Mouse (Mus musculus) forebrain, embryonic 11.5 days (tissue): Measurements from ENCODE around the gene Ptgfrn. TPM values are rescaled to one million over a fixed set of nuclear protein-coding genes. Genes with fewer than 3 reads are reported as not detected.
A peak's percentile ranks its signal among the peaks of the same experiment; 100 is the strongest.

Experiments
- ATAC-seq: fragments of 200-750 bp; cut with Nextera tagmentation; replicated peaks from 2 replicates; pipeline ENCODE4 v1.8.0; 2017; ENCODE audit warnings: moderate TSS enrichment; ENCODE audit not compliant: low FRiP score
- DNase-seq: peaks from one replicate; pipeline ENCODE4 v3.0.0-alpha.2; 2017; ENCODE audit warnings: low spot score
- H3K27ac ChIP-seq: fragments of 300-500 bp; sonication (generic); 2 replicates; pipeline ENCODE4 v1.5.1; 2014; ENCODE audit warnings: low read depth, low read length
- H3K27me3 ChIP-seq: fragments of 300-500 bp; sonication (generic); 2 replicates; pipeline ENCODE4 v1.6.1; 2014; ENCODE audit warnings: mild to moderate bottlenecking, low read length, mixed read lengths; ENCODE audit not compliant: control insufficient read depth, insufficient read depth
- H3K36me3 ChIP-seq: fragments of 300-500 bp; sonication (generic); 2 replicates; pipeline ENCODE4 v1.6.1; 2014; ENCODE audit warnings: mild to moderate bottlenecking, low read length, moderate library complexity, mixed read lengths; ENCODE audit not compliant: control insufficient read depth, insufficient read depth
- H3K4me1 ChIP-seq: fragments of 300-500 bp; sonication (generic); replicated peaks from 2 replicates; pipeline ENCODE4 v1.6.1; 2014; ENCODE audit warnings: low read length, mixed read lengths; ENCODE audit not compliant: control insufficient read depth, insufficient read depth
- H3K4me2 ChIP-seq: fragments of 300-500 bp; sonication (generic); 2 replicates; pipeline ENCODE4 v1.6.1; 2014; ENCODE audit warnings: low read depth, mild to moderate bottlenecking, low read length, moderate library complexity, mixed read lengths; ENCODE audit not compliant: severe bottlenecking
- H3K4me3 ChIP-seq: fragments of 300-500 bp; sonication (generic); 2 replicates; pipeline ENCODE4 v1.5.1; 2014; ENCODE audit warnings: low read depth, low read length
- H3K9ac ChIP-seq: fragments of 300-500 bp; sonication (generic); 2 replicates; pipeline ENCODE4 v1.6.1; 2014; ENCODE audit warnings: low read length
- H3K9me3 ChIP-seq: fragments of 300-500 bp; sonication (generic); 2 replicates; pipeline ENCODE4 v1.6.1; 2016; ENCODE audit warnings: low read length, mixed read lengths; ENCODE audit not compliant: control insufficient read depth
- WGBS: fragments of 180-500 bp; shearing (Covaris S2); extraction: QIAGEN DNeasy Blood & Tissue Kit; methylation state at CpG from one replicate; pipeline ENCODE4 v1.1.7; 2014; 5-methylcytosine and 5-hydroxymethylcytosine counted together
- polyA plus RNA-seq: library from polyadenylated mRNA; unstranded; fragments of >200 nt; fragmentation: Nextera tagmentation; extraction: Ambion mirVana; gene quantifications from 2 replicates; pipeline ENCODE4 v1.2.1, GENCODE M21; 2014

Gene Ptgfrn
- polyA plus RNA-seq, 1 experiment from 2014 or later: 5.3 TPM

DNA sequence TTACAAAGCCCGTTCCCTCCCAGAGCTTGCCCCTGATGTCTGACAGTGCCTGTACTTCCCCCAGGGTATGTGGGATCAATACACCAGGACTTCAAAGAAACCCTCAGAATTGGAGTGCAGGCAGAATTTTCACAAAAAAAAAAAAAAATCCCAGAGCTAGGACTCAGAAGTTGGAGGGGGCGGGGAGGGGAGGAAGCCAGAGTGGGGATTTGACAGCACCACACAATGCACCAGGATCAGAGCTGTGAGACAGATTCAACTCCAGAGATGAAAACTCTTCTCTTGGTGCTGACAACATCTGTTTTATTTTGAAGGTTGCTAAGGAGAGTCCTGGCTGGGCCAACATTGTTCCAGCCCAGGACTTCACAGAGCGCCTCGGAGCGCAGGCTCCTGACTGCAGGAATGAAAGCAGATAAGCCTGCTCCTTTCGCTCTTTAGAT lies 39.3 kb downstream of the Ptgfrn start:
- H3K9me3 ChIP-seq: no peaks in the 10 kb centered on the region
- H3K4me3 ChIP-seq: no peak overlapping the region
- peak overlapping the region; percentile 16; the same call in 1 of the 2 replicates for H3K9ac ChIP-seq
- 12% methylated on average over 6 of the region's 6 CpGs for WGBS
- peaks cover 34% of the 10 kb centered on the region for H3K4me1 ChIP-seq
- H3K36me3 ChIP-seq: no peaks in the 10 kb centered on the region; the same call in 1 of the 2 replicates
- H3K27ac ChIP-seq: peak overlapping the region; percentile 92
- H3K4me2 ChIP-seq: no peak overlapping the region
- DNase-seq (peak; percentile 72), ATAC-seq (peak; percentile 86)
- H3K27me3 ChIP-seq: no peaks in the 10 kb centered on the region

DNA sequence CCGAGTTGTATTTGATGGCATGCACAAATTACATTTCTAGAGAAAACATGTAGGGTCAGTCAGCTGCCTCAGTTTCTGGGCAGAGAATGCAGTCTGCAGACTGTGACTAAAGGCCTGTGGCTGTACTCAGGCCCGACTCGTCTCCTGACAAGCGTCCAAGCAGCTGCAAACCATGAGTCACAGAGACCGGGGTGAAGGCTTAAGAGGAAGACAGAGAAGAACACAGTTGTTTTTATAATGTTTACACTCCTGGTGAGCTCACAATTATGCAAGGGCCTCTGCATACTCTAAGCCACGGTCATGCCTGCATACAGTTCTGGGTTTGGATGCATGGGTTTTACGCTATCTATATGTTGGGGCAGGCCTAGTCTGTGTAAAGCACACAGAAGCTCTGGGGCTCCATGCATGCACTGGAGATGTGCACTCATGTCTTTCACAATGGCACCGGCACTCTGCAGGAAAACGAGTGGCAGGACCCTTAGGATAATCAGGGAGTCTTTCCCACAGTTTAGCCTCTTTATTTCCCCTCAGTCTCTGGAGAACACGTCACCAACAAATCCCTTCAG lies 39.8 kb downstream of the Ptgfrn start:
- WGBS: 18% methylated on average over 10 of the region's 10 CpGs

DNA sequence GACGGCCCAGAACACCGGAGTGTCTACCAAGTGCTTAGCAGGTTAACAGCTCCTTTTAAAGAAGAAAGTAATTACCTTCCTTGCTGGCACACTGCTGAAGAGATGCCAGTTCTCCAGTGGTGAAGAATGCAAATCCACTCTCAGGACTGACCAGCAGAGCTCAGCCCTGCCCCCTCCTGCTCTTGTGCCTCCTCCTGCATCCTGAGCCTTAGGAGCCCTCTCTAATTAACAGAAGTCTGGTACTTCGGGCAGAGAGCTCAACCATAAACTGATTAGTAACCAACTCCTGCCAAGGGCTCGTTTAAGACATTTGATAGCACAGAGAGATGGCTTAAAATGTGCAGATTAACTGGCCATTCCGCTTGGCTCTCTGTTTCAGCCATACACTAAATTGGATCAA lies 41.4 kb downstream of the Ptgfrn start:
- H3K4me3 ChIP-seq: no peak overlapping the region
- peak; percentile 62 for ATAC-seq
- no peaks in the 10 kb centered on the region for H3K9me3 ChIP-seq
- peak overlapping the region; percentile 92; the same call in 1 of the 2 replicates for H3K27ac ChIP-seq
- H3K9ac ChIP-seq: no peak overlapping the region
- no peaks in the 10 kb centered on the region for H3K27me3 ChIP-seq
- DNase-seq: no peak
- WGBS: 21% methylated on average over 5 of the region's 5 CpGs
- H3K4me1 ChIP-seq: peaks cover 34% of the 10 kb centered on the region
- no peak overlapping the region for H3K4me2 ChIP-seq
- H3K36me3 ChIP-seq: no peaks in the 10 kb centered on the region

More for the DNA sequence above, 39.8 kb downstream of the Ptgfrn start:
- H3K36me3 ChIP-seq: no peaks in the 10 kb centered on the region; the same call in 1 of the 2 replicates
- H3K27ac ChIP-seq: peak overlapping the region; percentile 92
- peak; percentile 49; the same call in 1 of the 2 replicates for ATAC-seq
- H3K9me3 ChIP-seq: no peaks in the 10 kb centered on the region
- H3K9ac ChIP-seq: peak overlapping the region; percentile 16; the same call in 1 of the 2 replicates
- H3K4me2 ChIP-seq: 0 out of 2 replicates have a peak overlapping the region, but pooled peaks have one; percentile 26
- H3K27me3 ChIP-seq: no peaks in the 10 kb centered on the region
- no peak for DNase-seq
- peaks cover 34% of the 10 kb centered on the region for H3K4me1 ChIP-seq
- no peak overlapping the region for H3K4me3 ChIP-seq

DNA sequence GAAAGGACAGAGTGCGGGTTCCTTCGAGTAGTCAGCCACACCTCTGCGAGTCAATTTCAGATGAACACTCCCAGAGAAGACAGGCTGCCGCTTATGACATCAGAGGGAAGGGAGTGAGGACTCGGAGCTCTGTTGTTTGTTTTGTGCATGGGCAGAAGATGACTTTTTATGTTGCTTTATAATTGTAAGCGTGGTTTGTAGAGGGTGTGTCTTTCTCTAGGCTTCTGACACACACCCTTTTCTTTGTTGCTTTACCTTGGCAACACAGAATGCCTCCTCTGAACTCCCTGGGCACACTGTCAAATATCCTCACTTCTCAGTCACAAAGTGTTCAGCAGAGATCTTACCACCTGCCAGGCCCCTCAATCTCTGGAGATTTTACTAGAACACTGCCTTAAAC lies 43.9 kb downstream of the Ptgfrn start:
- H3K27ac ChIP-seq: no peak overlapping the region

DNA sequence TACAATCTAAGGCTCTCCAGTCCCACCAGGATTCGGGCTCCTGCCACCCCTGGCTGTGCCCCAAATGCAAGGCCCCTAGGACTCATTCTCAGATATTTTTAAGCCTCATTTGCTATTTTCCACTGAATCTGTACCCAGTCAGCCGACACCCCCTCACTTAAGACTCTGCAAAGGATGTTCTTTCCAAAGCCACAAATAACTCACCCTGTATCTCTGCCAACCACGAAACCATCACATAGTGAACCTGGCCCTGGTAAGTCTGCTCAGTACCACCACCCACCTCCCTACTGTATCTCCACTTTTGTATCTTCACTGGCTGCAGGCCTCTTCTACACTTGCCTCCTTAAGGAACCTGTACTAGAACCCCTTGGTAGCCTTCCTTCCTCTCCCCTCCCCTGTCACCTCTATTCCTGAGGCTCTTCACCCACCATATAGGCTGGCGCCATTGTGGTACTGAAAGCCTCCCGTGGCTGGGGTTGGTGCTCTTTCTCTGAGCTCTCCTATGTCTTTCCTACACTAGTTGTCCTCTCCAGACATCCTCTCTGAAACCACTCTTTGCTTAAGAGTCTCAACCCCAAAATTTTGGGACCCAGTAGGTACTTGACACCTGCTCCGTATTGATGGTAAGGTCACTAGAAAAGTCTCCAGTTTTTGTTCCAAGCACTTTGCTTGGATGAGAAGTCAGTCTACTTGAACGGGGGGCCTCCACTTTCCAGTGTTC lies 48.1 kb downstream of the Ptgfrn start:
- Histone ChIP-seq H3K9me3 (no peaks in the 10 kb centered on the region), H3K4me1 (no peaks in the 10 kb centered on the region), H3K4me2 (no peak overlapping the region), H3K27ac (no peak overlapping the region), H3K27me3 (no peaks in the 10 kb centered on the region), H3K36me3 (no peaks in the 10 kb centered on the region; the same call in 1 of the 2 replicates), H3K4me3 (no peak overlapping the region), H3K9ac (no peak overlapping the region)
- ATAC-seq (no peak), DNase-seq (no peak)
- WGBS: 96% methylated on average over 7 of the region's 7 CpGs

More for the DNA sequence above, 43.9 kb downstream of the Ptgfrn start:
- Histone ChIP-seq H3K9me3 (no peaks in the 10 kb centered on the region), H3K27me3 (no peaks in the 10 kb centered on the region), H3K9ac (no peak overlapping the region), H3K4me2 (no peak overlapping the region), H3K36me3 (no peaks in the 10 kb centered on the region), H3K4me1 (peaks cover 23% of the 10 kb centered on the region), H3K4me3 (no peak overlapping the region)
- ATAC-seq (no peak), DNase-seq (no peak)
- WGBS: 83% methylated on average over 6 of the region's 6 CpGs

DNA sequence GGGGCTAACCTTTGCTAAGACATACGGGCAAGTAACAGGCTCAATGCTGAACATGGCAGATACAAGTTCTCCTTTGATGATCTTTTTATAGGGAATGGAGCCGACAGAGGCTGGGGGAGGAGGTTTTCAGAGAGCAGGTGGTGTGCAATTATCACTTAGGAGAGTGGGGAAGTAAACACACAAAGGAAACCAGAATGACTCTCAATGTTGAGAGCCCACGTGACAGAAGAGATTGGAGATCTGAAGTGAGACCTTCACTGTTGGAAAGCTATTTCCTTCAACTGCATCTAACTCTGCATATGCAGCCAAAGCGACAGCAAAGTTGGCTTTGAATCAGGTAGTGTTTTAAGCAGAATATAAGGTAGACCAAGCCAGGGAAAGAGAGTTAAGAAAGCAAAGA lies 50.9 kb downstream of the Ptgfrn start:
- WGBS: 86% methylated on average over 4 of the region's 4 CpGs
- H3K4me3 ChIP-seq: no peak overlapping the region
- ATAC-seq (no peak), DNase-seq (no peak)
- no peak overlapping the region for H3K27ac ChIP-seq
- no peaks in the 10 kb centered on the region for H3K9me3 ChIP-seq
- H3K36me3 ChIP-seq: no peaks in the 10 kb centered on the region; the same call in 1 of the 2 replicates
- no peaks in the 10 kb centered on the region for H3K4me1 ChIP-seq
- H3K4me2 ChIP-seq: no peak overlapping the region
- H3K27me3 ChIP-seq: no peaks in the 10 kb centered on the region
- H3K9ac ChIP-seq: no peak overlapping the region

DNA sequence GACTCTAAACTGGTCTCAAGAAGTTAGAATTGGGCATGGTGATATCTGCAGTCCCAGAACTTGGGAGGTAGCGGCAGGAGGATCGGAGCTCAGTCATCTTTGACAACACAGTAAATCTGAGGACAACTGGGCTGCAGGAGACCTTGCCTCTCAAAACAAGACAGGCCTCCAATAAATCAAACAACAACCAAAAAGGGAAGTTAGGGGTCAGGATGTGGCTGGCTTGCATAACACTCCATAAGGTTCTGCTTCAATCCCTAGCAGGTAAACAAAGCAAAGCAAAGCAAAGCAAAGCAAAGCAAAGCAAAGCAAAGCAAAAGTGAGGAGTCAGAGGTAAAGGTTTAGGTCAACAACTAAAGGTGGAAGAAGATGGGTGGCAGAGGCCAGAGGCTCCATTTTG lies 51.9 kb downstream of the Ptgfrn start:
- 95% methylated on average over 2 of the region's 2 CpGs for WGBS
- Histone ChIP-seq H3K9ac (no peak overlapping the region), H3K4me2 (no peak overlapping the region), H3K27me3 (no peaks in the 10 kb centered on the region), H3K36me3 (no peaks in the 10 kb centered on the region; the same call in 1 of the 2 replicates), H3K27ac (no peak overlapping the region), H3K9me3 (no peaks in the 10 kb centered on the region), H3K4me3 (no peak overlapping the region), H3K4me1 (no peaks in the 10 kb centered on the region)
- ATAC-seq: no peak
- DNase-seq: no peak

DNA sequence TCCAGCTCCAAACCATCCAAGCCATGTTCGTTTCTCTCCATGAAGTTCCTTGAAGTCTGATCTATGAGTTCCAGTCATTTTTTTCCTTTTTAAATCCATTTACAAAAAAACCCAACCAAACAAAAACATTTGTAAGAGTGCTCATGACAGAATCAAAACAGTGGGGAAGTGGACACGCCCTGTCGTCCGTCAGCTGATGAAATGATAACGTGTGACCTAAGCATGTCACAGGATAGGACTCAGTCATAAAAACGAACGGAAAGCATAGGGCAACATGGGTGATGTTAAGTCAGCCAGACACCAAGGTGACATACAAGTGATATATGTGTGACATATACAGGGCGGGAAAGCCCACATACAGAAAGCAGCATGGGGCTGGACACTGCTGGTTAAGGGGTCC lies 54.9 kb downstream of the Ptgfrn start:
- 90% methylated on average over 8 of the region's 8 CpGs for WGBS
- no peak for ATAC-seq
- Histone ChIP-seq H3K4me2 (no peak overlapping the region), H3K27ac (no peak overlapping the region), H3K9me3 (no peaks in the 10 kb centered on the region), H3K9ac (no peak overlapping the region), H3K36me3 (no peaks in the 10 kb centered on the region; the same call in 1 of the 2 replicates), H3K4me3 (no peak overlapping the region), H3K4me1 (no peaks in the 10 kb centered on the region), H3K27me3 (no peaks in the 10 kb centered on the region)
- no peak for DNase-seq
